36 mouse cellular contexts compared by ENCODE assay signal in genomic region chr2:104036316-104036715, GRCm38 (mm10). TPM values are rescaled to one million over a fixed set of nuclear protein-coding genes. Genes with fewer than 3 reads are reported as not detected.
"Had no signal": no experiment of that assay in that cellular context is flagged by ENCODE, and none has a peak within 500 bp of the region (broad histone marks: within the 10 kb centered on the region; RNA-seq: fewer than 3 reads in every experiment).

No protein-coding gene starts in this region.

- H3K27ac ChIP-seq: hindbrain, embryonic 12.5 days; hindbrain, embryonic 14.5 days; intestine, embryonic 15.5 days; layer of hippocampus, adult 2 months; left cerebral cortex, adult 2 months; limb, embryonic 10.5 days; limb, embryonic 12.5 days; liver, embryonic 14.5 days had no signal

- H3K4me3 ChIP-seq: heart, embryonic 12.5 days; hindbrain, embryonic 12.5 days; intestine, embryonic 15.5 days; layer of hippocampus, adult 2 months; left cerebral cortex, adult 2 months; limb, embryonic 10.5 days; limb, embryonic 12.5 days had no signal

- H3K4me1 ChIP-seq: hindbrain, embryonic 12.5 days; intestine, embryonic 15.5 days; limb, embryonic 10.5 days; limb, embryonic 12.5 days had no signal

- H3K9me3 ChIP-seq: heart, embryonic 12.5 days; hindbrain, embryonic 12.5 days; intestine, embryonic 15.5 days; limb, embryonic 10.5 days; limb, embryonic 12.5 days had no signal

- H3K27me3 ChIP-seq: heart, embryonic 12.5 days; hindbrain, embryonic 12.5 days; intestine, embryonic 15.5 days; limb, embryonic 12.5 days had no signal

- H3K4me2 ChIP-seq: heart, embryonic 12.5 days; hindbrain, embryonic 12.5 days; hindbrain, embryonic 14.5 days; intestine, embryonic 15.5 days; limb, embryonic 12.5 days had no signal

- DNase-seq: gastrocnemius, postnatal 14 days; kidney, adult 18-20 months; kidney, adult 8-10 months; kidney, postnatal 10 days; kidney, postnatal 25 days; kidney, postnatal 4 days had no signal

- ATAC-seq: hindbrain, embryonic 16.5 days; inflammation-experienced regulatory T-cells, adult 6 months; intestine, embryonic 15.5 days; intestine, postnatal 0 days had no signal

- H3K9ac ChIP-seq: heart, embryonic 12.5 days; hindbrain, embryonic 12.5 days; hindbrain, embryonic 14.5 days; intestine, embryonic 15.5 days; limb, embryonic 12.5 days; liver, embryonic 14.5 days had no signal

RNA-seq across cellular contexts. Expression of gene 4931422A03Rik, which starts 8.2 kb away (rescaled TPM):
- total RNA-seq: gastrocnemius, adult 18-20 months; gastrocnemius, postnatal 14 days; gastrocnemius, postnatal 36 days; heart, adult 18-20 months; heart, postnatal 10 days; heart, postnatal 25 days; hematopoietic stem cell, adult 5-6 weeks; layer of hippocampus, adult 2 months; layer of hippocampus, postnatal 10 days; layer of hippocampus, postnatal 25 days; left cerebral cortex, adult 2 months; left cerebral cortex, postnatal 14 days; left cerebral cortex, postnatal 36 days; liver, adult 2 months had no signal
- polyA plus RNA-seq: liver, adult 2 months had no signal

RNA-seq across cellular contexts. Expression of gene Gm10912, which starts 29.3 kb away (rescaled TPM):
- total RNA-seq: hematopoietic stem cell, adult 5-6 weeks had no signal
- polyA plus RNA-seq: heart, embryonic 12.5 days; heart, embryonic 14.5 days; heart, embryonic 16.5 days; hindbrain, embryonic 12.5 days; hindbrain, embryonic 14.5 days; hindbrain, embryonic 16.5 days; intestine, postnatal 0 days; kidney, embryonic 14.5 days; kidney, embryonic 16.5 days; limb, embryonic 10.5 days; limb, embryonic 12.5 days had no signal

RNA-seq across cellular contexts. Expression of gene Gm10799, which starts 32.0 kb away (rescaled TPM):
- total RNA-seq: gastrocnemius, adult 18-20 months; gastrocnemius, postnatal 14 days; gastrocnemius, postnatal 36 days; heart, adult 18-20 months; heart, postnatal 10 days; heart, postnatal 25 days; hematopoietic stem cell, adult 5-6 weeks; layer of hippocampus, adult 2 months; layer of hippocampus, postnatal 10 days; layer of hippocampus, postnatal 25 days; left cerebral cortex, adult 2 months; left cerebral cortex, postnatal 14 days; left cerebral cortex, postnatal 36 days; liver, adult 2 months had no signal
- polyA plus RNA-seq: gonadal fat pad, adult 2 months; heart, embryonic 12.5 days; heart, embryonic 14.5 days; heart, embryonic 16.5 days; hindbrain, embryonic 12.5 days; hindbrain, embryonic 14.5 days; hindbrain, embryonic 16.5 days; inflammation-experienced regulatory T-cells, adult 6 months; intestine, embryonic 15.5 days; intestine, postnatal 0 days; kidney, embryonic 14.5 days; kidney, embryonic 16.5 days; limb, embryonic 10.5 days; limb, embryonic 12.5 days; limb, embryonic 14.5 days; liver, adult 2 months; liver, embryonic 14.5 days; liver, embryonic 16.5 days had no signal

RNA-seq across cellular contexts. Expression of gene Cd59b, which starts 33.3 kb away (rescaled TPM):
- total RNA-seq: layer of hippocampus, adult 2 months had no signal
- polyA plus RNA-seq: inflammation-experienced regulatory T-cells, adult 6 months had no signal
